Mouse (Mus musculus) hematopoietic stem cell, adult 5-6 weeks (primary cell): ENCODE data around the gene Lgi4. TPM values are rescaled to one million over a fixed set of nuclear protein-coding genes. Genes with fewer than 3 reads are reported as not detected.

Experiments
- ATAC-seq, 2 experiments: fragments of 125-278 bp in 1 of 2; replicated peaks in 1 of 2; 2 replicates each; pipeline ENCODE4 v1.8.0; 2016 to 2017; ENCODE audit warnings: inconsistent platforms in 2 of 2, mild to moderate bottlenecking in 2 of 2, moderate number of reproducible peaks in 2 of 2, low read depth in 1 of 2, moderate TSS enrichment in 1 of 2; ENCODE audit not compliant: low FRiP score in 2 of 2, poor library complexity in 2 of 2, severe bottlenecking in 2 of 2, insufficient read depth in 1 of 2, low TSS enrichment in 1 of 2
- total RNA-seq: library from RNA; stranded (forward); fragments of 172-1452, 232-1000 nt; gene quantifications from 2 replicates; pipeline ENCODE4 v1.2.3, GENCODE M21; 2017

The Lgi4 gene
- total RNA-seq, 1 experiment from 2014 or later: not detected

- ATAC-seq: no peak
Measured at GRCm38 (mm10) chr7:31087262-31087661, 28.1 kb downstream of the Lgi4 start.

- ATAC-seq: no peak
Measured at GRCm38 (mm10) chr7:31088206-31088605, 29.1 kb downstream of the Lgi4 start.

- peak; percentile 91 to 95 for ATAC-seq
Measured at GRCm38 (mm10) chr7:31089721-31090120, 30.6 kb downstream of the Lgi4 start.

GRCm38 (mm10) chr7:31094774-31095501, 35.8 kb downstream of the Lgi4 start:
- peak in 1 of 2 experiments; percentile 23; a peak in 1 of 4 replicates for ATAC-seq

- ATAC-seq: no peak
Measured at GRCm38 (mm10) chr7:31096892-31097564, 37.9 kb downstream of the Lgi4 start.

GRCm38 (mm10) chr7:31097583-31098248, 38.6 kb downstream of the Lgi4 start:
- peak; percentile 91 to 96 for ATAC-seq

- no peak for ATAC-seq
Measured at GRCm38 (mm10) chr7:31098697-31099611, 39.8 kb downstream of the Lgi4 start.

GRCm38 (mm10) chr7:31099612-31099982, 40.5 kb downstream of the Lgi4 start:
- ATAC-seq: no peak

GRCm38 (mm10) chr7:31100786-31101185, 41.6 kb downstream of the Lgi4 start:
- ATAC-seq: no peak

GRCm38 (mm10) chr7:31105061-31105768, 46.1 kb downstream of the Lgi4 start:
- ATAC-seq: peak in 1 of 2 experiments; percentile 18; a peak in 1 of 4 replicates

- peak; percentile 54 to 70 for ATAC-seq
Measured at GRCm38 (mm10) chr7:31106166-31106565, 47.0 kb downstream of the Lgi4 start.

- no peak for ATAC-seq
Measured at GRCm38 (mm10) chr7:31107781-31108180, 48.6 kb downstream of the Lgi4 start.

- no peak for ATAC-seq
Measured at GRCm38 (mm10) chr7:31109091-31109490, 49.9 kb downstream of the Lgi4 start.

GRCm38 (mm10) chr7:31109796-31110195, 50.7 kb downstream of the Lgi4 start:
- no peak for ATAC-seq

GRCm38 (mm10) chr7:31110861-31111385, 51.8 kb downstream of the Lgi4 start:
- ATAC-seq: peak; percentile 33 to 40; a peak in 2 of 4 replicates

- ATAC-seq: no peak
Measured at GRCm38 (mm10) chr7:31112036-31112435, 52.9 kb downstream of the Lgi4 start.
